Mouse (Mus musculus) thymus, adult 2 months (tissue): ENCODE measurements around the gene Zan. TPM values are rescaled to one million over a fixed set of nuclear protein-coding genes. Genes with fewer than 3 reads are reported as not detected.

Experiments
- DNase-seq: peaks from one replicate; pipeline ENCODE4 v3.0.0; 2021
- H3K27ac ChIP-seq: fragments of 200-500 bp; 2 replicates; pipeline ENCODE4 v1.5.1; 2012; ENCODE audit warnings: low read length, control low read depth; ENCODE audit not compliant: control insufficient read depth, insufficient read depth
- H3K27me3 ChIP-seq: fragments of 200-500 bp; 2 replicates; pipeline ENCODE4 v1.6.1; 2012; ENCODE audit warnings: mild to moderate bottlenecking, low read length, moderate library complexity, mixed read lengths; ENCODE audit not compliant: control insufficient read depth, insufficient read depth
- H3K36me3 ChIP-seq: fragments of 200-500 bp; 2 replicates; pipeline ENCODE4 v1.6.1; 2012; ENCODE audit warnings: mild to moderate bottlenecking, low read length, moderate library complexity; ENCODE audit not compliant: control insufficient read depth, insufficient read depth
- H3K4me1 ChIP-seq: fragments of 200-500 bp; replicated peaks from 2 replicates; pipeline ENCODE4 v1.6.1; 2012; ENCODE audit warnings: low read length; ENCODE audit not compliant: control insufficient read depth, insufficient read depth
- H3K4me3 ChIP-seq: fragments of 200-500 bp; 2 replicates; pipeline ENCODE4 v1.5.1; 2012; ENCODE audit warnings: mild to moderate bottlenecking, low read length, control low read depth, moderate library complexity; ENCODE audit not compliant: control insufficient read depth, insufficient read depth
- CTCF ChIP-seq: fragments of 200-500 bp; IDR thresholded peaks from 2 replicates; pipeline ENCODE4 v1.5.1; 2012; ENCODE audit warnings: mild to moderate bottlenecking, control low read depth, low read length, moderate library complexity, borderline replicate concordance; ENCODE audit not compliant: control insufficient read depth, poor library complexity, insufficient read depth; ENCODE audit errors: extremely low read depth
- POLR2A ChIP-seq: fragments of 200-500 bp; IDR thresholded peaks from 2 replicates; pipeline ENCODE4 v1.6.1; 2012; ENCODE audit warnings: mild to moderate bottlenecking, low read length, control low read depth, moderate library complexity; ENCODE audit not compliant: control insufficient read depth, poor library complexity, insufficient read depth; ENCODE audit errors: extremely low read depth
- WGBS: fragments of 180-500 bp; shearing (Covaris S2); methylation state at CpG from one replicate; pipeline ENCODE4 v1.1.7; 2018; 5-methylcytosine and 5-hydroxymethylcytosine counted together
- polyA plus RNA-seq: library from polyadenylated mRNA; depleted of rRNA; stranded (reverse); fragments of >200 nt; gene quantifications from 2 replicates; pipeline ENCODE4 v1.2.3, GENCODE M21; 2012

Zan gene
- polyA plus RNA-seq, 1 experiment, result 0.36 TPM

GRCm38 (mm10) chr5:137338663-137339289 lies 138.1 kb downstream of the Zan start:
- no peaks in the 10 kb centered on the region for H3K36me3 ChIP-seq
- peaks cover 10% of the 10 kb centered on the region for H3K4me1 ChIP-seq
- H3K27me3 ChIP-seq, result no peaks in the 10 kb centered on the region
- TF ChIP-seq CTCF, result no peak
- no peak for TF ChIP-seq POLR2A
- peak overlapping the region; percentile 37 for H3K4me3 ChIP-seq
- WGBS, result 4% methylated on average over 11 of the region's 11 CpGs
- no peak for DNase-seq
- H3K27ac ChIP-seq, result no peak overlapping the region

- TF ChIP-seq POLR2A, result no peak
- Histone ChIP-seq H3K36me3 (no peaks in the 10 kb centered on the region), H3K27me3 (no peaks in the 10 kb centered on the region), H3K4me1 (peaks cover 12% of the 10 kb centered on the region), H3K27ac (no peak overlapping the region), H3K4me3 (peak overlapping the region; percentile 37)
- WGBS, result under 1% methylated on average over 19 of the region's 19 CpGs
- DNase-seq, result peak; percentile 83
Measured at GRCm38 (mm10) chr5:137338256-137338655, 138.6 kb downstream of the Zan start.

GRCm38 (mm10) chr5:137337190-137337589 lies 139.7 kb downstream of the Zan start:
- H3K36me3 ChIP-seq, result no peaks in the 10 kb centered on the region
- DNase-seq, result no peak
- no peak for TF ChIP-seq CTCF
- no peak for TF ChIP-seq POLR2A
- 92% methylated on average over 8 of the region's 8 CpGs for WGBS
- peaks cover 22% of the 10 kb centered on the region for H3K4me1 ChIP-seq
- no peaks in the 10 kb centered on the region for H3K27me3 ChIP-seq
- no peak overlapping the region for H3K27ac ChIP-seq
- H3K4me3 ChIP-seq, result no peak overlapping the region

GRCm38 (mm10) chr5:137335066-137335465 lies 141.8 kb downstream of the Zan start:
- Histone ChIP-seq H3K36me3 (no peaks in the 10 kb centered on the region), H3K4me1 (peaks cover 25% of the 10 kb centered on the region), H3K27ac (no peak overlapping the region), H3K27me3 (no peaks in the 10 kb centered on the region), H3K4me3 (no peak overlapping the region)
- DNase-seq, result no peak
- no peak for TF ChIP-seq POLR2A
- TF ChIP-seq CTCF, result no peak
- 93% methylated on average over 6 of the region's 6 CpGs for WGBS

GRCm38 (mm10) chr5:137334317-137334716 lies 142.5 kb downstream of the Zan start:
- no peak for TF ChIP-seq CTCF
- no peak for TF ChIP-seq POLR2A
- no peaks in the 10 kb centered on the region for H3K36me3 ChIP-seq
- 46% methylated on average over 10 of the region's 10 CpGs for WGBS
- H3K27ac ChIP-seq, result no peak overlapping the region
- H3K4me1 ChIP-seq, result peaks cover 24% of the 10 kb centered on the region
- DNase-seq, result no peak
- no peak overlapping the region for H3K4me3 ChIP-seq
- no peaks in the 10 kb centered on the region for H3K27me3 ChIP-seq

- Histone ChIP-seq H3K27me3 (no peaks in the 10 kb centered on the region), H3K27ac (no peak within 1 kb of the TSS), H3K4me3 (peak within 1 kb of the TSS; percentile 82), H3K4me1 (peaks cover 18% of the 10 kb centered on the region), H3K36me3 (no peaks in the 10 kb centered on the region)
- under 1% methylated on average over 44 of the region's 44 CpGs for WGBS
- DNase-seq, result peak; percentile 97
- TF ChIP-seq CTCF (peak; percentile 78), POLR2A (peak; percentile 34)
Measured at GRCm38 (mm10) chr5:137333512-137334174, 143.2 kb downstream of the Zan start, which contains the start of gene Slc12a9. Gene Slc12a9, minus strand, starts transcription at chr5:137333597.
